Mouse (Mus musculus): ENCODE measurements at regions not wholly inside any gene's neighbourhood (a gene's known extent, or its start where the extent isn't known, plus 50 kb on each side); places are given as distances from the start of the nearest gene placed in this dataset.

DNA sequence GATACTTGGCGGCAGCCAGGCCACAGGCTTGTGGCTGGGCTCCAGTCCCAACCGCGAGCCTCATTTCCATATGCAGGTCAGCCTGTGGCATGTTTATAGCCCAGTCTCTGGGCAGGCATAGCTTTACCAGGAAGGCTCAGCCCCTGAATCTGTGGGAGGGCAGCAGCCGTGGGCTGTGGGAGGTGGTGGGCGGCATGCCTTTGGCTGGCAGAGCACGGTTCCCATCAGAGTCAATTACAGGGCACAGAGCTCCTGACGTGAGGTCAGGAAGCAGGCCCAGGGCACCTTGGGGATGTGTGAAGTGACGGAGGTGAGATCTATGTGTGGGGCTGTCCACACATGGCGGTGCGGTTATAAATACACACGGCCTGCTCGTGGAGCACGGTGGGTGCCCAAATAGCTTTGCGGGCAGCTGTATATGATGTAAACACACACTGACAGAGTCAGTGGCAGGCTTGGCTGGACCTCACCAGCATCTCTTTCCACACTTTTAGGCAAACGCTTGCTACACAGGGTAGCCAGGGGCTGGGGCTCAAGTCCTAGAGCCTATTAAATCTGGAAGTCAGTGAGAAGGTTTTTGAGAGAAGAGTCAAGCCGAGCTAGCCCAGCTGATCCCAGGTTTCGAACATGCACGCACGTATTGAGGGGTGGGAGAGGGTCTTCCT, 71.8 kb downstream of the Gm525 start:
- DNase-seq (ENCODE audit: low read depth) = no peak

DNA sequence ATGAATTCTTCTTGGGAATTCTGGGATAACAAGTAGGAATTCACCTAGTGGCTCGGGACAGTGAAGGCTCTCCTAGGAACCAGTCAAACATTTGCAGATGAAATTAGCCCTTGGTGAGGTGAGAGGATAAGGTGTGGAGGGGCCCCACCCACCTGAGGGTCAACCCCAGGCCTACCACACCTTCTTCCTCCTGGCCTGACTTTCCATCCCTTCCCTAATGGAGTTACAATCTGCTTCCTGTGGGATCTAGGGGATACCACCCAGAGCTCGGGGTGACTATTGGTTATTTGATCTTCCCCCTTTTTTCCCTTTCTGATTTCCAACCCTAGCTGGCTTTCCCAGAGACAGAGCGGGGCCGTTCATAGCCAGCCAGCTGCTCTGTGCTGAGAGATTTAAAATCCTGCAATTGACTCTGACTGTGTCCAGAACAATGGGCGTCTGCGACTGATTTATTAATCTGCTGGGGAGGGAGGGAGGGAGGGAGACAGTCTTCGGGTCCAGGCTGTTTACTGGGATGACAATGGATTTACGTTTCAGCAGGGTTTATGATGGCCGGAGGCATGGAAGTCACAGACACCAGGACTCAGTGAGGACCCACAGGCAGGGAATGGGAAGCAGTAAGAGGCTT, 69.0 kb downstream of the Gm525 start:
- no peak for DNase-seq (ENCODE audit: low read depth)

Measured in c-Kit-positive CD71-negative TER-119-negative erythroid progenitor cells, embryonic 14.5 days (primary cell).